Mouse (Mus musculus) c-Kit-positive CD71-positive TER-119-negative erythroid progenitor cells, embryonic 14.5 days (primary cell): Measurements from ENCODE around the gene Trmt11.
"Not testable (repeated sequence)": the region's sequence is repeated elsewhere in the genome, so short reads cannot be mapped to it uniquely, and the experiment has no call there.

Experiments used
- DNase-seq: peaks from one replicate; pipeline ENCODE4 v3.0.0-alpha.2; 2013; ENCODE audit warnings: low read depth

Trmt11 gene

DNA sequence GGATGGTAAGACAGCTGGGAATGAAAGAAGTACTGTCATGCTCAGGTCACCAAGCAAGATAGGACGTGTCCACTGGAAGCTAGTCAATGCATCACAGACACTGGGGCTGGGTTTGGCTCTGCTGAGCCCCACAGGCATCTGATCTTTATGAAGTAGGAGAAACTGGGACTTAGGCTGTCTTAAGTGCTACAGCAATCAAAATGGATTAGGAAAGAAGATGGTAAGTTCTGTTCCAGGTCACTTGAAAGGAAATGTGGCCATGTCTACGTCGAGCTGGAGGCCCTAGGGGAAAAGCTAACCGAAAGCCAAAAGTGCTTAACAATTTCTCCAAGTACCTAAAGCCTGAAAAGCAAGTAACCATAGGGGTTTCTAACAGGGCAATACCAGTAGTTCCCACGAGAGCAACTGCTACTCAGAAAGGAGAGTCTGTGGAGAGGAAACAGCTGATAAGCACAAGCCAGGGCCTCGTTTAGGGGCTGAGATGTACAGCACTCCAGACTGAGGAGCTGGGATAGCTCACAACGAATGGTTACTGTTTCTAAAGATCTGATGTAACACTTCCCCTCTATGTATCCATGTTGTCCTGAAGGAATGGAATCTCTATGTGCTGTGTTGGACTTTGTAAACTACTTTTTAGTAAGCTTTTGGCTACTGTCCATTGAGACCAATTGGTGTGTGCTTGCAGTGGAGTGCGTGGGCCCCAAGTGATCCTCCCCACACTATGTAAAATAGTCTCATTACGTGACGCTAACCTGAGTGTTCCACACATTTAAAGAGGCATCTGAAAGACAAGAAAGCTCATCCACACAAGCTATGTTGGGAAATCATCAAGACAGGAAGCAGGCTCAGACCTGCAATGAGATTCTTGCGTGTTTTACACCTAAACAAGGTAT is 44.6 kb downstream of the Trmt11 start:
- peak; percentile 30 for DNase-seq

- DNase-seq = no peak
Measured at GRCm38 (mm10) chr10:30552377-30552776, 48.2 kb downstream of the Trmt11 start.

- DNase-seq = no peak
Measured at GRCm38 (mm10) chr10:30549974-30550373, 50.6 kb downstream of the Trmt11 start.

GRCm38 (mm10) chr10:30538538-30538815 is 62.1 kb downstream of the Trmt11 start:
- DNase-seq = no peak

DNA sequence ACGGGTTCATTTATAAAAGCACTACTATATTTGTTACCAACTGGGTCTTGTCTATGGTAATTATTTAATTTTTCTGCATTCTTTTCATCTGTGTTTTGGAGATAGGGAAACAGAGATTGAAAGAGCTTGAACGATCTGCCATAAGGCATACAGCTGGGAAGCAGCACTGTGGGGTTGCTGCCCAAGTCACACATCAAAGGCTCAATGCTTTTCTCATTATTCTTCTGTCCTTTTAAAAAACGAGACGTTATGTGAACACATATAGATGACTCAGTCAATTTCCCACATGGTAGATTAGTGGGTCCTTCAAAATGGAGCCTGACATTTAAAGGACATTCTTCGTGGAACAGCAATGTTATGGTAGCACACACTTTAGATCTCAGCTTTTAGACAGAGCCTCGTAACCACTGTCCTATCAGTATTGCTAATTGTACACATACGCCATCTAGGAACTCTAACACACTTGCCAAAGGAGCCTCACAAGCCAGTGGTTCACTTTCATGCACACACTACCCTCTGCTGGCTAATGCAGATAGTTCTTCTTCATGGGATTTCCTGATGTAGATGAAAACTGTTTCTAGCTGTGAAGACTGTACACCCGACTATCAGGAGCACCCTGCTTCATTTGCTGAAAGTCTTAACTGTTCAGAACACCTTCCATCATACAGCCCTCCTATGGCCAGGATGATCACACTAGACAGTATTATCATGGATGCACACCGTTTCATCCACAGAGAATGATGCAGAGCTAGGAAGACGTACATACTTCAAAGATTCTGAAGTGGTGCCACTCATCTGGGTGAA is 62.6 kb downstream of the Trmt11 start:
- no peak for DNase-seq

DNA sequence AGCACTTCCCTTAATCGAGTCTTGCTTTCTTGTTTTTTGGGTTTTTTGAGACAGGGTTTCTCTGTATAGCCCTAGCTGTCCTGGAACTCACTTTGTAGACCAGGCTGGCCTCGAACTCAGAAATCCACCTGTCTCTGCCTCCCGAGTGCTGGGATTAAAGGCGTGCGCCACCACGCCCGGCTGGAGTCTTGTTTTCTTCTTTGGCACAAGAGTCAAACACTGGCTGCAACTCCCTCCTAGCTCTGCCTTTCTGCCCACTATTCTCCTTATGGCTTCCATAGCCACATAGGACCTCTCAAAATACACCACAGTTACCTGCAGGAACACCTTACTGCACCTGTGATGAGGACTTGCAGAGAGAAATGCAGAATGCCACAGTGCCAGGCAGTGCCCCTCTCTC is 64.6 kb downstream of the Trmt11 start:
- DNase-seq = not testable (repeated sequence)

GRCm38 (mm10) chr10:30527122-30527521 is 73.4 kb downstream of the Trmt11 start:
- DNase-seq = no peak

DNA sequence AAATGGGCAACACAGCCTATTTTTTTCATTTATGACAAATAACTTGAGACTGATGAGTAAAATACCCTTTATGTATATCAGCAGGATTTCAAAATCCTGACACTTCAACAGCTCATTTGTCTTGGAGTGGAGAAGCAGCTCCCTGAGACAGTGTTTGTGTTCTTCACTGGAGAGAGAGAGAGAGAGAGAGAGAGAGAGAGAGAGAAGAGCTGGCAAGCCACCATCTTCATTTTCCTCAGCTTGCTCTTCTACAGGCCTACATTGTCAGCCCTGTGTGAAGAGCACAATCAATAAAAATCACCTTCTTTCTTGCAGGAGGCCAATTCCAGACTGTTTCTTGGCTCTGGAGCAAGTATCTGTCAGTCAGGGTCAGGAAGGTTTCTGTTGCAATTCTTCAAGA is 78.8 kb downstream of the Trmt11 start:
- no peak for DNase-seq

DNA sequence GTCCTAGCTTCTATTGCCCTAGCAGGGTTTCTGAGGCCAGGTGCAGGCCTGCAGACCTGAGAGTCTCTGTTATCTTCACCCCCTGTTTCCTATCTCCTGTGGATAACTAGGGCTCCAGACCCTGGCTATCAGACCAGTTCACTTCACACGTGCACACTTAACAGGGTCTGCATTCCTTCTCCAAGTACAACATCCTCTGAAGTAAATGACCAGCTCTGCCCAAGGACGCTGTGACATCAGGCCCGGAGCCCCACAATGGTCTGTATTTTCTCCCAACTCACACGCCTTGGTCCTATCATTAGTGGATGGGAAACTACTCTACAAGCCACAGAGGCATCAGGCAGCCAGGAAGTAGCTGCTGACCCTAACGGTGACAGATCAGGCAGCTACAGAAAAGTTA is 81.4 kb downstream of the Trmt11 start:
- DNase-seq = no peak

DNA sequence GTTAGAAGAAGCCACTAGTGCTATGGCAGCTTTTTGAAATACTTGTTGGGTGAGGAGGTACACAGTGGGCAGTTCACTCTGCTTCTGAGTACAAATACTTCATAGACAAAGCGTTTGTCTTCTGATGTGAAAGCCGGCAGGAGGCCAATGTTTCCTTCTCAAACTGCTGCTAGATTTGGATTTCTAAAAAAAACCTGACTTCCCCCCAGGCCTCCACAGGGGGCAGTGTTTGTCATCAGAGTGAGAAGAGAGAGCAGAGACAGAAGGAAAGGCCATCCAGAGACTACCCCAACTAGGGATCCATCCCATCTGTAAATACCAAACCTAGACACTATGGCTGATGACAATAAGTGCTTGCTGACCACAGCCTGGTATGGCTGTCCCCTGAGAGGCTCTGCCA is 83.3 kb downstream of the Trmt11 start:
- DNase-seq = no peak

GRCm38 (mm10) chr10:30516771-30517170 is 83.8 kb downstream of the Trmt11 start:
- DNase-seq = no peak

- DNase-seq = no peak
Measured at GRCm38 (mm10) chr10:30504736-30505135, 95.8 kb downstream of the Trmt11 start.

- no peak for DNase-seq
Measured at GRCm38 (mm10) chr10:30503168-30503567, 97.4 kb downstream of the Trmt11 start.

GRCm38 (mm10) chr10:30502718-30503117 is 97.8 kb downstream of the Trmt11 start:
- DNase-seq = no peak

GRCm38 (mm10) chr10:30498223-30498622 is 102.3 kb downstream of the Trmt11 start:
- DNase-seq = not testable (repeated sequence)
